Mouse (Mus musculus) CH12.LX (cell line): ENCODE data around the gene Ift43. TPM values are rescaled to one million over a fixed set of nuclear protein-coding genes. Genes with fewer than 3 reads are reported as not detected.

Source experiments
- DNase-seq: peaks from one replicate; pipeline ENCODE4 v3.0.0-alpha.2; 2013; ENCODE audit errors: extremely low read depth
- H3K27ac ChIP-seq: 2 replicates; pipeline ENCODE4 v1.5.1; 2012; ENCODE audit warnings: low read depth, mild to moderate bottlenecking, control low read depth, moderate library complexity; ENCODE audit not compliant: insufficient read depth
- H3K27me3 ChIP-seq: replicated peaks from 2 replicates; pipeline ENCODE3; 2012; ENCODE audit warnings: inconsistent platforms
- H3K36me3 ChIP-seq, 2 experiments: replicated peaks in 1 of 2; 2 replicates each; pipeline versions ENCODE3 to v1.6.1; 2012; ENCODE audit warnings: inconsistent platforms in 1 of 2, low read length in 1 of 2, mild to moderate bottlenecking in 1 of 2, mixed read lengths in 1 of 2, moderate library complexity in 1 of 2; ENCODE audit not compliant: control insufficient read depth in 1 of 2, insufficient read depth in 1 of 2
- H3K4me1 ChIP-seq, 2 experiments: 2 replicates each; pipeline ENCODE4 v1.6.1; 2012; ENCODE audit warnings: inconsistent platforms in 1 of 2, moderate library complexity in 1 of 2; ENCODE audit not compliant: insufficient read depth in 2 of 2, control insufficient read depth in 1 of 2
- H3K4me2 ChIP-seq: 2 replicates; pipeline ENCODE4 v1.6.1; 2012; ENCODE audit warnings: low read depth, mild to moderate bottlenecking, control low read depth; ENCODE audit not compliant: poor library complexity, insufficient read depth, severe bottlenecking
- H3K4me3 ChIP-seq, 3 experiments: fragments of 150-350 bp in 1 of 3; sonication (generic) in 1 of 3; replicated peaks in 1 of 3; 2 replicates each; pipeline versions ENCODE3 to v1.5.1; 2011 to 2012; ENCODE audit warnings: low read depth in 2 of 3, low read length in 2 of 3, mild to moderate bottlenecking in 2 of 3, moderate library complexity in 2 of 3, control low read depth in 1 of 3, improper control_type of control experiment in 1 of 3, inconsistent platforms in 1 of 3, mixed read lengths in 1 of 3; ENCODE audit not compliant: poor library complexity in 1 of 3
- H3K79me2 ChIP-seq: replicated peaks from 2 replicates; pipeline ENCODE4 v1.6.1; 2012; ENCODE audit warnings: mild to moderate bottlenecking, moderate library complexity; ENCODE audit not compliant: control insufficient read depth, poor library complexity, insufficient read depth, severe bottlenecking; ENCODE audit errors: extremely low read depth
- H3K9ac ChIP-seq: 2 replicates; pipeline ENCODE4 v1.6.1; 2012; ENCODE audit warnings: low read depth, mild to moderate bottlenecking, control low read depth, moderate library complexity; ENCODE audit not compliant: insufficient read depth
- H3K9me3 ChIP-seq: replicated peaks from 2 replicates; pipeline ENCODE3; 2012; ENCODE audit warnings: low read length, inconsistent platforms, mixed read lengths
- BHLHE40 ChIP-seq: IDR thresholded peaks from 2 replicates; pipeline ENCODE4 v1.6.1; 2011; ENCODE audit warnings: mild to moderate bottlenecking, low read depth, low read length, improper control_type of control experiment
- CHD1 ChIP-seq: IDR thresholded peaks from 2 replicates; pipeline ENCODE4 v1.6.1; 2012; ENCODE audit warnings: low read depth, low read length, improper control_type of control experiment, inconsistent platforms
- E2F4 ChIP-seq: IDR thresholded peaks from 2 replicates; pipeline ENCODE4 v1.6.1; 2011; ENCODE audit warnings: low read depth, low read length, improper control_type of control experiment; ENCODE audit not compliant: insufficient replicate concordance
- ETS1 ChIP-seq: conservative IDR thresholded peaks from 2 replicates; pipeline ENCODE4 v1.6.1; 2012; ENCODE audit warnings: low read depth, mild to moderate bottlenecking, inconsistent platforms, low read length, improper control_type of control experiment, moderate library complexity
- GABPA ChIP-seq: IDR thresholded peaks from 2 replicates; pipeline ENCODE4 v1.6.1; 2012; ENCODE audit warnings: low read depth, low read length, improper control_type of control experiment, inconsistent platforms; ENCODE audit not compliant: insufficient replicate concordance
- HCFC1 ChIP-seq: IDR thresholded peaks from 2 replicates; pipeline ENCODE4 v1.6.1; 2012; ENCODE audit warnings: low read depth, mild to moderate bottlenecking, inconsistent platforms, low read length, improper control_type of control experiment
- IRF4 ChIP-seq: IDR thresholded peaks from 2 replicates; pipeline ENCODE4 v1.6.1; 2014; ENCODE audit warnings: low read depth, mild to moderate bottlenecking, inconsistent platforms, low read length, improper control_type of control experiment
- JUN ChIP-seq: IDR thresholded peaks from 2 replicates; pipeline ENCODE4 v1.6.1; 2011; ENCODE audit warnings: low read depth, mild to moderate bottlenecking, low read length, improper control_type of control experiment, moderate library complexity; ENCODE audit not compliant: insufficient read depth
- KAT2A ChIP-seq: IDR thresholded peaks from 2 replicates; pipeline ENCODE4 v1.6.1; 2012; ENCODE audit warnings: low read length, improper control_type of control experiment, inconsistent platforms; ENCODE audit not compliant: insufficient replicate concordance
- MYC ChIP-seq: IDR thresholded peaks from 2 replicates; pipeline ENCODE4 v1.6.1; 2011; ENCODE audit warnings: low read depth, mild to moderate bottlenecking, improper control_type of control experiment, low read length
- NELFE ChIP-seq: IDR thresholded peaks from 2 replicates; pipeline ENCODE4 v1.6.1; 2011; ENCODE audit warnings: low read depth, low read length, improper control_type of control experiment
- POLR2AphosphoS2 ChIP-seq: IDR thresholded peaks from 2 replicates; pipeline ENCODE4 v1.6.1; 2011; ENCODE audit warnings: low read depth, low read length, improper control_type of control experiment
- RCOR1 ChIP-seq: conservative IDR thresholded peaks from 2 replicates; pipeline ENCODE4 v1.6.1; 2012; ENCODE audit warnings: low read depth, mild to moderate bottlenecking, inconsistent platforms, low read length, improper control_type of control experiment
- TBP ChIP-seq: conservative IDR thresholded peaks from 2 replicates; pipeline ENCODE4 v1.6.1; 2011; ENCODE audit warnings: low read depth, low read length, improper control_type of control experiment
- USF1 ChIP-seq: IDR thresholded peaks from 2 replicates; pipeline ENCODE4 v1.6.1; 2014; ENCODE audit warnings: low read depth, mild to moderate bottlenecking, inconsistent platforms, low read length, improper control_type of control experiment
- USF2 ChIP-seq: conservative IDR thresholded peaks from 2 replicates; pipeline ENCODE4 v1.6.1; 2011; ENCODE audit warnings: low read depth, low read length, improper control_type of control experiment
- dilution Hi-C: fragments of 300-500 bp; cut with MboI; formaldehyde crosslinking; loops from 2 replicates; pipeline ENCODE4 v1.14.3; 2020; ENCODE audit warnings: low sequenced_read_pairs; ENCODE audit not compliant: extremely low pct_unique_long_range_greater_than_20kb, extremely low pct_ligation_motif_present
- in situ Hi-C: fragments of 300-500 bp; cut with MboI; formaldehyde crosslinking; loops from 3 replicates; pipeline ENCODE4 v1.14.3; 2019; ENCODE audit warnings: low sequenced_read_pairs, low pct_ligation_motif_present, low pct_unique_long_range_greater_than_20kb, mixed read lengths
- polyA plus RNA-seq: library from polyadenylated mRNA; unstranded; fragments of >175 nt; gene quantifications from 2 replicates; pipeline ENCODE4 v1.2.1, GENCODE M21; 2012; ENCODE audit warnings: low read depth; ENCODE audit not compliant: insufficient read length
- total RNA-seq, 2 experiments: library from RNA; depleted of rRNA; stranded (reverse); fragments of 300-350 nt in 1 of 2; fragments of >200 nt in 1 of 2; gene quantifications; 2 replicates each; pipeline ENCODE4 v1.2.3; 2012 to 2014

Ift43 gene
- total and polyA plus RNA-seq, 3 experiments, result 2.0 to 8.6 (median 2.8) TPM

DNA sequence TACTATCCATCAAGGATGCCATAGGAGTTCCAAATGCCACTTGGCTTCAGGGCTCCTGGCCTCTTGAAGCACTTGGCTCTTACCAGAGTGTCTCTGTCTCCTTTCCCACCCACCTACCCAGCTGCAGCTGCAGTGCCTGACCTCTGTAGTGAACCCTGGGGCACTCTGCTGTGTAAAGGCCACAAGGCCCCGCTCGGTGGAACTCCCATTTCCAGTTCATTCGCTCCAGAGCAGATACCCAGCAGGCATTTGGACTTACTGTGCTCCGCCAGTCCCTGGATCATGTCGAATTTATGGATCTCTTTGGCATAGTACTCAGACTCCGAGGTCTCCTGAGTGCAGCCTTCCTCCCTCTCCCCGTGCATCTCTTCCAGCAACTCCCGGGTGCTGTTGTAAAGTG, 5.0 kb upstream of the Ift43 start:
- in situ Hi-C loops (loop anchor here (5.0 to 10.0 kb wide), 3 partner anchors 53 to 225 kb away; no protein-coding TSS in a partner anchor), dilution Hi-C loops (no loop called here)
- Histone ChIP-seq H3K9me3 (no peaks in the 10 kb centered on the region), H3K36me3 (no peaks in the 10 kb centered on the region), H3K79me2 (no peaks in the 10 kb centered on the region), H3K4me3 (no peak overlapping the region), H3K27me3 (peaks cover 17% of the 10 kb centered on the region), H3K9ac (no peak overlapping the region), H3K27ac (no peak overlapping the region), H3K4me1 (peaks cover 0 to 2% of the 10 kb centered on the region in 2 experiments; a peak in 1 of 4 replicates), H3K4me2 (no peak overlapping the region)
- no peak for DNase-seq
- TF ChIP-seq KAT2A (no peak), POLR2AphosphoS2 (no peak), TBP (no peak), IRF4 (no peak), E2F4 (no peak), BHLHE40 (no peak), RCOR1 (no peak), JUN (no peak), CHD1 (no peak), USF2 (no peak)

- in situ Hi-C loops, result loop anchor here (5.0 to 10.0 kb wide), 3 partner anchors 53 to 225 kb away; no protein-coding TSS in a partner anchor
Measured at GRCm38 (mm10) chr12:86077736-86078135, 4.6 kb upstream of the Ift43 start.

More at GRCm38 (mm10) chr12:86077736-86078135, 4.6 kb upstream of the Ift43 start:
- dilution Hi-C loops, result no loop called here
- Histone ChIP-seq H3K4me3 (no peak overlapping the region), H3K4me2 (no peak overlapping the region)
- TF ChIP-seq JUN, result no peak
- TF ChIP-seq GABPA, result no peak
- no peak for TF ChIP-seq RCOR1
- TF ChIP-seq IRF4, result no peak
- no peak for TF ChIP-seq NELFE
- no peak for TF ChIP-seq MYC
- TF ChIP-seq ETS1, result no peak
- TF ChIP-seq USF2, result no peak
- TF ChIP-seq HCFC1, result no peak
- no peak for TF ChIP-seq USF1
- TF ChIP-seq CHD1, result no peak
- TF ChIP-seq, all 38 proteins: peak for 0
- no peaks in the 10 kb centered on the region for H3K36me3 ChIP-seq
- H3K79me2 ChIP-seq, result no peaks in the 10 kb centered on the region
- H3K9me3 ChIP-seq, result no peaks in the 10 kb centered on the region
- peaks cover 0 to 3% of the 10 kb centered on the region in 2 experiments; a peak in 1 of 4 replicates for H3K4me1 ChIP-seq
- no peak overlapping the region for H3K9ac ChIP-seq
- no peak for DNase-seq
- no peak overlapping the region for H3K27ac ChIP-seq
- peaks cover 22% of the 10 kb centered on the region for H3K27me3 ChIP-seq
